Mouse (Mus musculus) inflammation-experienced regulatory T-cells, adult 6 months (primary cell): ENCODE data around the gene Nxpe5. TPM values are rescaled to one million over a fixed set of nuclear protein-coding genes. Genes with fewer than 3 reads are reported as not detected.

ENCODE experiments used
- ATAC-seq: one replicate; pipeline ENCODE4 v1.8.0; 2017
- polyA plus RNA-seq, 3 experiments: library from polyadenylated mRNA; unstranded; fragments of 100-300 nt; shearing (Covaris generic); gene quantifications; one replicate each; pipeline ENCODE4 v1.2.1; 2017

Gene Nxpe5
- polyA plus RNA-seq, 3 experiments from 2014 or later, result 0.31 TPM; not detected in 2

DNA sequence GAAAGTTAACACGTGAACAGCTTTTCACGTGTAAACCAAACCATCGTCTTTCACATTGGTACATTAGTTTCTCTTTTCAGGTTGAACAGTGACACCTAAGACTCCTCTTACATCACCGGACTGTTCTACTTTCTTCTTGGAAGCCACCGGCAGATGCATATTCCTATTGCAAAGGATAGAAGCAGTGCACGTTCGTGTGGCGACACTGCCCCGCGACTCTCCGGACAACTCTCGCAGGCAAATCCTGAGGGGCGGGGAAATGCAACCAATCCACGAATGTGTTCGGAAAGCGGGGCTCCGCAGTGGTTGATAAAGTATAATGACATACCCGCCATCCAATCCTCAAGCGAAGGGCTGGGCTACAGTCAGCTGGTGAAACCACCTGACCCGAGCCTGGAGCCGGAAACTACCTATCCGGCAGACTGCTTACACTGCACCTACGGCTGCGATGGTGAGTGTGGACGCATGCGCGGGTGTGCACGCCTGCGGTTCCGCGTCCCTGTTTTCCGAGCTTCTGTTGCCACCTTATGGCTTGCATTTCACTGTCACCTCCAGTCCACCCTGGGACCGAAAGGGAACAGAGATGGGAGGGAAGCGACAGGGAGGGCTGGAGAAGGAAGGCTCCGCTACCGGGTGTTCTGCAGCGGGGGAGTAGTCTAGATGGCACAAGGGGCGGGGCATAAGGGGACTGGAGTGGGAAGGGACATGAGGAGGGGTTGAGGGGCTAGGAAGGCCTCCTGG, 29.8 kb downstream of the Nxpe5 start, which contains the start of gene Lamtor4:
TSS of gene Lamtor4 (plus strand) at position 130 of the 741 bp plus-strand sequence.
- peak; percentile 98 for ATAC-seq

DNA sequence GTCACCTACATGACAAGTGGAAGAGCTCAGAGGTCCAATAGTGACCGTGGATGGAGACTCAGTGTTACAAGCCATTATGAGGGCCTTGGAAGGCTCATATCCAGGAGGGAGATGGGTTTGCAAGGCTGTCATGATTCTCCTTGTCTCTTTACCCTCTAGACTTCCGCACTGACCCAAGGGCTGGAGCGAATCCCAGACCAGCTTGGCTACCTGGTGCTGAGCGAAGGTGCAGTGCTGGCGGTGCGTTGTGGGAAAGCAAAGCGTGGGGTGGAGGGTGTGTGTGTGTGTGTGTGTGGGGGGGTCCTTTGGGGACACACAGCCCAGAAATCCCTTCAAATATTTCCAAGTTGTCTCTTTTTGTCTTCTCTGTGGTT, 30.4 kb downstream of the Nxpe5 start:
- no peak for ATAC-seq

DNA sequence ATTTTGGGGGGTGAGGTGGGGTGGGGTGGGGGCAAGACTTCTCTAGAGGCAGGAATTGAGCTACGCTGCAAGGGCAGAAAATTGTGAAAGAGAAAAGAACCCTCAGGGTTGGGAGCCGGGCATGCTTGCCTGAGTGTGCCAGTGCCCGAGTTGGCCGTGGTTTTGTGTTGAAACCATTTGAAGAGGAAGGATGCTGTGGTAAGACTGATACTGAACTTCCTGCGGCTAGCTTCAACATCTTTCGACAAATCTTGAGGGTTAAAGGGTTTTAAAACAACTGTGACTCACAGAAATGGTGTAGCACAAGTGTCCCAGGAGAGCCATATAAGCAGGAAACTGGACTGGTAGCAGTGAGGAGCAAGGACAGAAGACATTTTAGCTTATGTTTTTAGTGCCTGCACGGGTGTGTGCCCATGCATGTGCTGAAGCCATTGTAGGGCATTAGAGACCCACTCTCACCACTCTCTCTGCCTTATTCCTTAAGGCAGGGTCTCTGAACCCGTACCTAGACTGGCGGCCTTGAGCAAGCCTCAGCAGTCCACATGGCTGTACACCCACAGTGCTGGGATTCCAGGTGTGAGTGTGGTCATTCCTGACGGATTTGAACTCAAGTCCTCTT, 31.4 kb downstream of the Nxpe5 start:
- peak; percentile 49 for ATAC-seq

DNA sequence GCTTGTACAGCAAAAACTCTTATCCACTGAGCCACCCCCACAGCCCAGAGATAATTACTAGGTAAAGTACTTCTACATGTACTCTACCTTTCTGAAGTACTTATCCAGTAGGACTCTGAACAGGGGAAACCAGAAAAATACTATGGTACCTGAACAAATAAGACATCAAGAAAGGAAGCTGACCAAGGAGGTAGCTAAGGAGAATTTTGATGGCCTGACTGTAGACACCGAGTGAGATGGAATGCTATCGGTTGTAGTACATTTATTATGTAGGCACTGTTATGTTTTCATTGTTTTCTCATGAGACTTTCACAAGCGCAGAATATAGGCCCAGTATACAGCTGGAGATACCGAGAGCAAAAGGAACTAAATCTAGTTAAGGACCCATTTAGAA, 31.9 kb downstream of the Nxpe5 start:
- no peak for ATAC-seq

DNA sequence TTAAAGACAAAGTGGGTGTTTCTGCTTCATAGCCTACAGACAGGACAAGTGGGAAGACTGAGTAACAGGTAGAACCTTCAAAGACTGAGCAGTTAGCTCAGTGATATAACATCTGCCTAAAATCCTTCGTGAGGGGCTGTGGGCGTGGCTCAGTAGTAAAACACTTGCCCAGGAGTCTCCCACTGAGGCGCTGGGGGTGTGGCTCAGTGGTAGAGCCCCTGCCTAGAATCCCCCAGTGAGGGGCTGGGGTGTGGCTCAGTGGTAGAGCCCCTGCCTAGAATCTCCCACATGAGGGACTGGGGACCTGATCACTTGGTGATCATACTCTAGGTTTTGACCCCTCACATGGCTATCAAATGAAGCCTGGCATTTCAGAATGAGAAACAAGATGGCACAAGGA, 32.4 kb downstream of the Nxpe5 start:
- ATAC-seq, result no peak

DNA sequence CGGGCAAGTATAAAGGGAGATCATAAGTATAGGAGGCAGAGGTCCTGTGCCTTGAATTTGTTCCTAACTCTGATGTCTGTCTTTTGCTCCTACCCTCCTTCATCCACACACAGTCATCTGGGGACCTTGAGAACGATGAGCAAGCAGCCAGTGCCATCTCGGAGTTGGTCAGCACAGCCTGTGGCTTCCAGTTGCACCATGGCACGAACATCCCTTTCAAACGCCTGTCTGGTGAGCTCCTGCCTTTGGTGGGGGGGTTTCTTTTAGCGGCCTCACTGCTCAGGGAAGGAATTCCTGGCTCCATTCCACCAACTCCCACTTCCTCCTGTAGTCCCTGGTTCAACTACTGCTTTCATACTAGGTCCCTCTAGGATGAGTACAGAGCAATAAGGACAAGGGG, 32.8 kb downstream of the Nxpe5 start:
- ATAC-seq, result no peak

DNA sequence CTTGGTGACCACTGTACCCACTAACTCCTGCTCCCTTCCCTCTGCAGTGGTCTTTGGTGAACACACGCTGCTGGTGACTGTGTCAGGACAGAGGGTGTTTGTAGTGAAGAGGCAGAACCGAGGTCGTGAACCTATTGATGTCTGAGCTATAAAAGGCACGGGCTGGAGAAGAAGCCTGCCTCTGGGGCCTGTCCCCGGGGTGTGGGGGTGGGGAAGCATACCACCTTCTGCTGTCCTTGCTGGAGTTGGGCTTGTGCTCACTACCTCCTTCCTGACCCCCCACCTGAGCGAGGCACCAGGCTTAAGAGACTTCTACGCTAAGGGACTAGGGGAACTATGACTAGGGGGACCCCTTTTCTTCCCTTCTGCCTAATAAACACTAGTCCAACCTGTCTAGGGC, 33.3 kb downstream of the Nxpe5 start:
- no peak for ATAC-seq

DNA sequence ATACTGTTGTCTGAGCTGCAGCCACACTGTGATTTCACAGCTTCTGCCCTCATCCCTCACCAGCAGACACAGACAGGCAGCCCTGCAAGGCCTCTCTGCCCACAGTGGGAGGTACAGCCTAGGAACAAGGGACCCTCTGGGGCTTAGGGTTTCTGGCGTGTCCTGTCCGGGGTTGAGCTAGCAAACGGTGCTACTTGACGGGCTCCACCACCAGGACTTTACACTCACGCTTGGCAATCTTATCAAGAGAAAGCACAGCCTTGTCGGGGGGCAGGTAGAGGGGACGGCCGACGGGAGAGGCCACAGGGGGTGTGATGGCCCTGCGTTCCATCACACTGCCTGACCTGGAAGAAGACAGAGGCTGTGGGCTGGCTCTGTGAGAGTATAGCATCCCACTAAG, 34.4 kb downstream of the Nxpe5 start:
- ATAC-seq, result no peak

DNA sequence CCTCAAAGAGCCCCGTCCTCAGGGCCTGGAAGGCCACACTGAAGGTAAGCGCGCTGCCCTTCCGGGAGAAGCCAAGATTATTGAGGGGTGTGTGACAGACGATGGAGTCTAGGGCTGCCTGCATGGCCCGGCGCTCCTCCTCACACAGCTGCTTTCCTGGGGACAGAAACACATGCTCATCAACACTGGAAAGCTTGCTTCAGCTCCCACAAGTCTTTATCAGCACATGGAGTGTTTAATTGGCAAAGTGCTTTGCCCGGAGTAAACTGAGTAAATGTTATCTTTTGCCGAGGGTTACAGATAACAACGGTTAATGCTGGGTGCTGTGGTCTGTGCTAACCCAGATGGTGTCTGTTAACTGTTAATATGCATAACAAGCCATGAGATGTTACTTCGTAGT, 35.1 kb downstream of the Nxpe5 start:
- no peak for ATAC-seq

DNA sequence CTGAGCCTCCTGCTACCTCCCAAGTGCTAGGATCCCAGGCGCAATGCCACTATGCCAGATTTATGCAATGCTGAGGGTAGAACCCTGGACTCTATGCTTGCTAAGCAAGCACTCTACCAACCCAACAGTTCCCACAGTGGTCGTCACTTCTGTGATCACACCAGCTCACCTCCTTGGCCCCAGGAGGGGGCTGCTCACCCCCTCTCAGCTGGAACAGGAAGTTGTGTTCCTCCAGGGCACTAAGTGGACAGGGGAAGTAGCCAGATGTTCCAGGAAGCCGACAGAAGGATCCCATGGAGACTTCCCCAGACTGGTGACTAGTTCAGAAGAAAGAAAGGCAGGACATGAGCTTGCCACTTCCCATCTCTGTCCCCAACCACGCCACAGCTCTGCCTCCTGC, 36.3 kb downstream of the Nxpe5 start:
- no peak for ATAC-seq

DNA sequence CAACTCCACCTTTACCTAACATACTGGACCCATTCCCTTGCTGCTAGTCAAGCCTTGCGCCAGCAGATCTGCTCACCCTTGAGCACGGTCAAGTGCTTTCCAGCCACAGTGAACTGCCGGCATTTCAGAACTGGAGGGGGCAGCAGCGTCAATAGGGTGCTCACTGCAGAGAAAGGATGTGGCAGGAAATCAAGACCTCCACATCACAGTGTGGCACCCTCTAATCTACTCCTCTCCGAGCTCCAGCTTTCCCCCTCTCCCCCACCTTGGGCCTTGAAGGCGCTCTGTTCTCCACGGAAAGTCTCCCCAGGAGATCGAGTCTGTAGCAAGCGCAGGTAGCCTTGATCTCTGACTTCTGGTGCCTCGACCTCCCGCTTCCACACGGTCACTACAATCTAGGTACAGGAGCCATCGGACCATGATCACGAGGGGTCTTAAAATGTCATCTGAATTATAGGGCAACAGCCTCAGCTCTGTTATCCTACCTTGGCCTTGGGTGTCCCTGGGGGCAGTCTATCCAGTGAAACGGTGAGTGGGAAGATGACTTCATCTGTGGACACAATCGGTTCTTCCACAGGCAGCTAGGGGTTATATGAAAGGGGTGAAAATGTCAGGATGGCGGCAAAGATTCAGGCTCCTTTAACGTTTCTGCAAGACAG, 37.0 kb downstream of the Nxpe5 start:
- ATAC-seq, result no peak

DNA sequence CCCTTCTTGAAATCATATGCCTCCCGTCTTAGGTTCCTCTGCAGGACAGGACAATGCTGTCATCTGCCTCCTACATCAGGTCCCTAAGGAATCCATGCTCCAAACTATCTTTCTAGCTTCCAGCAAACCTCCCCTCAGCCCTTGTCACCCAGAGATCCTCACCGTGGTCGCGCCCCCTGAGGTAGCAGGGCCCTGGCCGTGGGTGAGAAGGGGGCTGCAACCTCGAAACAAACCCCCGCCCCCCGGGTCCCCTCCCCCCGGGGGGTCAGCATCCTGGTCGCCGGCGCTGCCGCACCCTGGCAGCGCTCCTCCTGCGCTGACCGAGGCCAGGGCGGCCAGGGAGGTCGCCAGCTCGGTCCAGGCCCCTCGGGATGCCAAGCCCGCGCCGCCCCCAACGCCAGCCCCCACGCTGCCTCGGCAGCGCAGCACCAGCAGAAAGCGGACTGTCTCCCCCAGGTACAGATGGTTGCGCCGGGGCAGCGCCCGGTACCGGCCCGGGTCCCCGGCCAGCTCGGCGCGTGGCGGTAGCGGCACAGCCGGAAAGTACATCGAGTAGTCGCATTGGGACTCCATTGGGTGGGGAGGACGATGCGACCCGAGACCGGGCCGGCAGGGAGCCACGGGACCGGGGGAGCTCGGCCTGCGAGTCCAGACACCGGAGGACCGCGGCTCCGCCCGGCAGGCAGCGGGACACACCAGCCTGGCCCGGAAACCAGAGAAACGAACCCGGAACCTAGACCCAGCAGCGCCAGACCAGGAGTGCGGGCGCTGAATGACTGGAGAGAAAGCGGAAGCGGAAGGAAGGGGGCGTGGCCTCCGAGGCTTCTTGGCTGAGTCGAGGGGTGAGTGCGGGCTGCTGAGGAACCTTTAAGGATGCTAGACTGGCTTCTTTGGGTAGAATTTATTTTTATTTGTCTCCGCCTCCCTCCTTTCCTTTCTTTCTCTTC, 37.8 kb downstream of the Nxpe5 start, which contains the start of gene BC037034:
TSS of gene BC037034 (minus strand) at position 774 of the 947 bp plus-strand sequence.
- peak; percentile 99 for ATAC-seq

DNA sequence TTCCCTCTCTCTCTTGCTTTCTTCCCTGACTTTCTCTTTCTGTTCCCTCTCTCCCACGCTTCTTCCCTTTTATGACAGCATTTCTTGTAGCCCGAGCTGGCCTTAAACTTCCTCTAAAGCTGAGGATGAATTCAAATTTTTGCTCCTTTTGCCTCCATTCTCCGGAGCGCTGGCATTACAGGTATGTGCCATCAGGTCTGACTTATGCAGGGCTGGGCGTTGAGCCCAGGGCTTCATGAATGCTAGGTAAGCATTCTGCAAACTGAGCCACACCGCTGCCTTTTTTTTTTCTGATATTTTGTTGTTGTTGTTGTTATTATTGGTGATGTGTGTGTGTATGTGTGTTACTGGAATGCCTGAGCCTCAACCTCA, 38.5 kb downstream of the Nxpe5 start:
- ATAC-seq, result no peak

DNA sequence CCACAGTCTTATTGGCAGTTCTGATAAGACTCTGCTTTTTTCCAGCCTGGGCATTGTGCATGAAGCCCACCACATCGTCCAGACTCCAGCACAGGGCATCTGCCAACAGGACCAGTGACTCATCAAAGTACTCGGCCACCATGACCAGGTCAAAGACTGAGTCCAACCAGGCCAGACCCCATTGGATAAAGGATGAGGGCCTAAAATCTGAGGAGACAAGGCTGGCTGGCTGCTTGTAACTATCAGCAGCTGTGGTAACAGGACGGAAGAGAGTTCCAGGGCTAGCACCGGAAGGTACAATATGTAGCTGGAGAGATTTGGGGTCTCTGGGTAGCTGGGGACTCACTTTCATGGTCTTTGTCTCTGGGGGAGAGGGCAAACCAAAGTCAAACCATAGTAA, 40.0 kb downstream of the Nxpe5 start:
- ATAC-seq, result no peak

DNA sequence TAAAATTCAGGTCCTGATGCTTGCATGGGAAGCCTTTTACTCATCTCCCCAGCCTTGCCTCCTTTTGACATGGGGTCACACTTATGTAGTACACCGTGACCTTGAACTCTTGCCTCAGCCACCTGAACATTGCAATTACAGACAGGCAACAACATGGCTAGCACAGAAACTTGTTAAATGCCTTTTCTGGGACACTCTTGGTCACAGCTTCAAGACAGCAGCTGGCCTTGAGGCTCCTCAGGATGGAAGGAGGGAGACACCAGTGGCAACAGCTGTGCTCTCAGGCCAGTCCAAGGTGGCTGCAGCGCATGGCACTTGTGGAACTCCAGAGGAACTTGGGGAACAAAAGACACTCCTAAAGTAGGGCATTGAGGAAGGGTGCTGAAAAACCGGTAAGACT, 41.4 kb downstream of the Nxpe5 start:
- ATAC-seq, result no peak

DNA sequence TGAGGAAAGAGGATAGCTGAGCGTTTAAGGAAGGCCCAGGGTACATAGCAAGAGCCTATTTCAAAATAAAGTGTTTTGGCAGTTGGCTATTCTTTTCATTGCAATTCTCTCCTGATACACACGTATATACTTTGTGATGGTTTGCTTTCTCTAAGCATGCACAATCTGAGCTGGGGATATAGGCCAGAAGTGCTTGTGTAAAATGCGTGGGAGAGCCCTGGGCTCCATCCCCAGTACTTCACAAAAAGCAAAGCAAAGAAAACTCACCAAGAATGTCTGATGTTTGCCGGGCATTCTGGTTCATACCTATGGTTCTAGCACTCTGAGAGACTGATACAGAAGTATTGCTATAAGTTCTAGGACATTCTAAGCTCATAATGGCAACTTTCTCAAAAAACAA, 43.3 kb downstream of the Nxpe5 start:
- no peak for ATAC-seq

DNA sequence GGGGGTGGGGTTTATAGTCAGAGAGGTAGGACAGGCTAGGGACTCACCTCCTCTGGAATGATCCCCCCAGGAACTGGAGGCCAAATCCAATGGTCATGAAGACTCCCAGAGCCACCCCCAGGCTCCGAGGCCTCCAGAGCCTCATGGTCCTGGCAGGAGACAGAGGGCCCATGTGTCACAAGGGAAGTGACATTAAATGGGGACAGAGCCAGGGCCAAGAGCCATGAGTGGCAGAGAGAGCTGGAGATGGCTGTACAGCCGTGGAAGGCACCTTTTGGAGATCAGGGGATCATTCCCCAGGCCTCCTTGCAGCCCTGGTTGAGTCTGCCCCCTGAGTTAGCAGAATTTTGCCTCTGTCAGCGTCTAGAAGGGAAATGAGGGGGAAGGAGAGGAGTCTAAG, 45.5 kb downstream of the Nxpe5 start:
- ATAC-seq, result no peak

DNA sequence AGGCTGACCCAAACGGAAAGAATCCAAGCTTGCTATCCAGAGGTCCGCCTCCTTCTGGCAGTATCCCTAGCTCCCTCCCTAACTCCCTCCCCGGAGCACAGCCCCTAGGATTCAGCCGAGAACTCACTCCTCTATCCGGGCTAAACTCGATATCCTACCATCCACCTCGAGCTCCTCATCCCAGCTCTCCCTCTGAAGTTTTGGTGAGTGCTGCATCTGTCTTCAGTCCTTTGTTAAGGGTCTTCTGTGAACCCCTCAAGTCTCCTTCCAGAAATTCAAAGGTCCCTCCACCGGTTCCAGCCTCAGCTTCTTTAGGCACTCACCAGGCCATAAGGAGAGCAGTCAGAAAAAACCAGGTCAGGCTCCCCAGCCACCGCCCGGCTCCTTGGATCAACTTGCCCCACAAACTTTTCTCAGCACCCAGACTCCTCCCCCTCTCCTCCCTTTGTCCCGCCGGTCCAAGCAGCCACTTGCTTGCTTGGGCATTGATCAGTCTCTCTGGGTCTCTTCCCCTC, 46.8 kb downstream of the Nxpe5 start, which contains the start of gene Gal3st4:
TSS of gene Gal3st4 (minus strand) at position 432 of the 515 bp plus-strand sequence.
- no peak for ATAC-seq

DNA sequence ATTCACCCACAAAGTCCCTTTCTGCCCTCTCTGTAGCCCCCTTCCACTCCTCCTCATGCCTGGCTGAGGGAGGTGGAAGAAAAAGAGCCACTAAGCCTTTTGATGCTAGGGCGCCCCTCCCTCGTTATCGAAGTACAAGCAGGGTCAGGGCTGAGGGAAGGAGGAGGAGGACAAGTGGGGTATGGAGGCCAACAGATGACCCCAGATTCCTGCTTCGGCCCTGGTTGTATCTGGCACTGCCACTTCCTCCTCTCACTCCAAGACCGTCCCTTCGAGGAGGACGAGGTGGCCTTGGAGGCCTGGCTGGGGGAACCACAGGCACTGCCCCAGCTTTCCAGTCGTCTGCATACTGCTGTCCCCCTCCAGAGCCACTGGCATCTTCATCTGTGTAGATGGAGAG, 48.5 kb downstream of the Nxpe5 start:
- ATAC-seq, result no peak

DNA sequence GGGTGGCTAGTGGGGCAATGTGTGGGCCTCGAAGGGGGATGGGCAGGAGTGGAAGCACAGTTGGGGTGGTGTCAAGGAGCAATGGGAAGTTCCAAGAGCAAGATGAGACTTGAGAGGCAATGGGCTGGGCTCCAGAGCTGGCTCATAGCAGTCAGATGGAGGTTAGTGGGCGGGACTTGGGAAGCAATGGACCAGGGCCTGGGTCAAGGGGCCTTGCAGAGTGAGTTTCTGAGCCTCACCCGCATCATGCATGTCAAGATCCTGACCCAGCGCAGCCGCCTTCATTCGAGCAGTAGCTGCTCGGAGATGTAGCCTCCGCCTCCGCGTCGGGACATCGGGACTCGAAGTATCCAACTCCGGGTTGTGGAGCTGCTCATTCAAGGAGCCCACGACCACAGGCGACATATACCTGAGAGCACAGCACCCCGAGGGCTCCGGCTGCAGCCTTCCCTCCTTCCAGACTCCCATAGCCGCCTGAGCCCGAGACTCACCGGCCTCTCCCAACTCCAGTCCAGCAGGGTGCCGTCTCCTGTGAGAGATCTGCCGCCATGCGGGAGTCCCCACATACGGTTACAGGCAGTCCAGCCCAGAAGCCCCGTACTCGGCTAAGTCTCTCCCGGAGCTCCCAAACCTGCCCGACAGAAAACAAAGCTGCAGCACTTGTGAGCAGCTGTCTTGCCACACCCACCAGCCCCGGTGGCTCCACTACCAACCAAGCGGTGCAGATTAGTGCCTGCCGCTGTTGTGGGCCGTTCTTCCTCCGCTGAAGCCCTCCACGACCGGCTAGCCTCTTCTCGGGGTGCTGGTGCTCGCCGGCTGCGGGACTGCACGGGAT, 49.7 kb downstream of the Nxpe5 start:
- ATAC-seq, result no peak

DNA sequence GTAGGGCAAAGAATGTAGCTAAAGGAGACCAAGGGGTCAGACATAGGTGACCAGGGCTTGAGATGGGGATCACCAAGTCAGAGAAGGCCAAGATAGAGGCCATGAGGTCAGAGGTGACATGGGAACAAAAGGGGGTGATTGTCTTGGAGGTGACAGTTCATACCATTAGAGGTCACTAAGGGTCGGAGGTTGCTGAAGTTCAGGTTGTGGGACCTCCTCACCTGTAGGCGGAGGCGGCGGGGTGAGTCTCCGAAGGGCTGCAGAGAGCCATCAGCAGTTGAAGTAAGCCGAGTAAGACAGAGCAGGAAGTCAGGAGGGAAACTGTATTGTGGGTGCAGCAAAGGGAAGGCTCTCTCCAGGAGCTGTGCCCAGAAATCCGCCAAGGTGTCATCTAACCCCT, 52.3 kb downstream of the Nxpe5 start:
- ATAC-seq, result no peak
